Mouse (Mus musculus) cerebellum, postnatal 4 days (tissue): ENCODE results near the gene Smim10l2a.

Source experiments
- DNase-seq, 2 experiments: peaks; one replicate each; pipeline ENCODE4 v3.0.0; 2022; ENCODE audit warnings: low spot score in 2 of 2, mixed read lengths in 1 of 2

Gene Smim10l2a

GRCm38 (mm10) chrX:56374431-56375128, at the start of gene Smim10l2a:
Gene Smim10l2a (plus strand): TSS chrX:56374586.
- DNase-seq, result peak in 1 of 2 experiments; percentile 42

GRCm38 (mm10) chrX:56332046-56332445, 42.3 kb upstream of the Smim10l2a start:
- DNase-seq, result no peak

DNA sequence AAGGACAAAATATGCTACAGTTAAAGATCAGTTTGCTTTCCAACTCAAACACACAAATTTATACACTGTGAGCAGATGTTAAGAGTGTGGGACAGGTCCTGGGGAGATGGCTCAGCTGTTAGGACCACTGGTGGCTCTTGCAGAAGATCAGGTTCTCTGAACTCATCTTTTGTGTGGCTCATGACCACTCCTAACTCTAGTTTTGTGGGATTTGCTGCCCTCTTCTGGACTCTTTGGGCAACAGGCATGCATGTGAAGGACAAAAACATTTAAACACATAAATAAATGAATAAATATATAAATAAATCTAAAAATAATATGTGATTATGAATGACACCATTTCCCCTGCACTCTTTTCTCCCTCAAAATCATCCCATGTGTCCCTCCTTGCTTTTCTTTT, 34.1 kb upstream of the Smim10l2a start:
- peak in 1 of 2 experiments; percentile 21 for DNase-seq

GRCm38 (mm10) chrX:56342921-56343320, 31.5 kb upstream of the Smim10l2a start:
- no peak for DNase-seq

- peak; percentile 38 to 64 for DNase-seq
These were observed 28.0 kb upstream of the Smim10l2a start, which contains the start of gene Zfp449 for GRCm38 (mm10) chrX:56346176-56346931. Gene Zfp449 (plus strand): TSS chrX:56346400.

- peak in 1 of 2 experiments; percentile 13 for DNase-seq
These were observed 27.5 kb upstream of the Smim10l2a start for GRCm38 (mm10) chrX:56346932-56347253.

DNA sequence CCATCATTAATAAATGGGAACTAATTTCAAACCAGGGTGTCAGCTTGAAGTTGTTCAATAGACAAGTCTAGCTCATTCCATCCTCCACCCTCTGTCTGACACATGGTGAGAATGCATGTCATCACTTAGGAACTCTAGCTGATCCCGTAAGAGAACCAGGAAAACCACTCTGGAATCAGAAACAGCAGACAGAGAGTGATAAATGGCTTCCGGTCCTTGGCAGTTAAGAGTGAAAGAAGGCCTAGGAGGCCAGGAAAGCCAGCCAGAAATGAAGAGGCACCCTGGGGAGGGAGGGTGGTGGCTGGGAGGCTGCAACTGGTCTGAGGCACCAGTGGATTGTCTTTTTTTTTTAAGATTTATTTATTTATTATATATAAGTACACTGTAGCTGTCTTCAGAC, 6.5 kb downstream of the Smim10l2a start:
- DNase-seq, result no peak

- no peak for DNase-seq
These were observed 9.8 kb downstream of the Smim10l2a start for GRCm38 (mm10) chrX:56384142-56384541.

- DNase-seq, result no peak
These were observed 30.3 kb downstream of the Smim10l2a start for GRCm38 (mm10) chrX:56404646-56405045.

DNA sequence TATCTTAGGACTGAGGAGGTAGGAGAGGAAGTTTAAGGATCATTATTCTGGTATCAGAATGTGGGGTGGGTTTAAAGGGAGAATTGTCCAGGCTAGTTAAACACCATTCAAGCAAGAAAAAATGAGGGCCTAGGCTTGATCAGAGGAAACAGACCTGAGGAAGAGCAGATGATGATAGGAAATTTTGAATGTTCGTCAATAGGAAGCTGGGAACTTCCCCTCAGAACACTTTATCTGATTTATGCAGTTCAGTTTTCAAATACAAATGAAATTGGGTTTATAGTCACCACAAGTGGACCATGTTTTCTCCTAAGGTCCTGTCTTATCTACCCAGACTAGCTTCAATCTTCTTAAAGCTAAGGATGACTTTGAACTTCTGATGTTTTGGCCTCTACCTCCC, 31.1 kb downstream of the Smim10l2a start:
- no peak for DNase-seq

DNA sequence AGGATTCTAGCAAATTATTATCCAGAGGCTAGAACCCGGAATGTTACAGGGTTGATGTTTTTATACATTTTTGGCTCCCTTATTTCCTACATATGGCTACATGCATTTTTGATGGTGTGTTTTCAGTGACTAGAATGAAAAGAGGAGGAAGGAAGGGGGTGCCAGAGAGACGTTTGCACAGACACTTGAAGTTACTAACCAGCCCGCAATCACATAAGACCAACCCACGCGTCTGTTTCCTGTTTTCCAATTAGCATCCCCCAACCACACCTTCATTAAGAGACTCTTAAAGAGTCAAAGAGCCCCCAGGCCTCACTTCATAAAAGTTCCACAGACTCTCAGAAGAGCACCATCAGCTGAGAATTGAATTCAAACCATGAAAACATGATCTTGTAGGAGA, 31.7 kb downstream of the Smim10l2a start:
- no peak for DNase-seq

- no peak for DNase-seq
These were observed 41.9 kb downstream of the Smim10l2a start for GRCm38 (mm10) chrX:56416277-56416676.

- no peak for DNase-seq
These were observed 43.2 kb downstream of the Smim10l2a start for GRCm38 (mm10) chrX:56417541-56417940.
